In genomic region chr8:102983220-102983909, GRCm38 (mm10) we compare ENCODE assay signal across 19 mouse cellular contexts.
DNase-seq lines count a peak whose midpoint lies in the region; ATAC-seq lines count a peak whose summit lies in the region.
"Had no signal": no experiment of that assay in that cellular context is flagged by ENCODE, and none has a peak within 500 bp of the region (broad histone marks: within the 10 kb centered on the region; RNA-seq: fewer than 3 reads in every experiment).

No protein-coding gene starts in this region.

- H3K4me3 ChIP-seq in kidney, embryonic 15.5 days (replicated peaks) = no peak overlapping the region
- no peak overlapping the region for H3K4me3 ChIP-seq in embryonic facial prominence, embryonic 14.5 days (ENCODE audit: low read depth, low read length)
- H3K4me3 ChIP-seq in limb, embryonic 15.5 days = no peak overlapping the region
- H3K4me3 ChIP-seq: midbrain, embryonic 15.5 days had no signal

- no peaks in the 10 kb centered on the region for H3K36me3 ChIP-seq in kidney, embryonic 15.5 days
- H3K36me3 ChIP-seq in embryonic facial prominence, embryonic 14.5 days (ENCODE audit: control insufficient read depth, insufficient read depth, low read length) = no peaks in the 10 kb centered on the region
- H3K36me3 ChIP-seq in limb, embryonic 15.5 days = no peaks in the 10 kb centered on the region
- H3K36me3 ChIP-seq: G1E; midbrain, embryonic 15.5 days had no signal

- no peak for DNase-seq in kidney, postnatal 36 days
- peak; percentile 71 for DNase-seq in embryo, embryonic 10.5 days (ENCODE audit: low spot score)
- peak; percentile 78 for DNase-seq in embryonic facial prominence, embryonic 14.5 days (ENCODE audit: low spot score)
- DNase-seq in cerebellum, adult 11 months = no peak
- no peak for DNase-seq in cerebellum, adult 9-11 months
- DNase-seq: adrenal gland, adult 8-10 months; cerebellum, adult 8-10 months; gastrocnemius, postnatal 25 days; kidney, postnatal 4 days; liver; lung, adult 2 months; right cerebral cortex, postnatal 14 days; thymus, postnatal 4 days had no signal

- 29% methylated on average over 3 of the region's 3 CpGs for WGBS in kidney, embryonic 15.5 days
- WGBS in embryonic facial prominence, embryonic 14.5 days = 28% methylated on average over 3 of the region's 3 CpGs
- 21% methylated on average over 3 of the region's 3 CpGs for WGBS in limb, embryonic 15.5 days

- no peaks in the 10 kb centered on the region for H3K27me3 ChIP-seq in kidney, embryonic 15.5 days
- no peaks in the 10 kb centered on the region for H3K27me3 ChIP-seq in embryonic facial prominence, embryonic 14.5 days (replicated peaks; ENCODE audit: control insufficient read depth, insufficient read depth, low read length)
- H3K27me3 ChIP-seq in limb, embryonic 15.5 days = no peaks in the 10 kb centered on the region
- H3K27me3 ChIP-seq: midbrain, embryonic 15.5 days had no signal

- 0 out of 2 replicates have a peak overlapping the region, but pooled peaks have one; percentile 51 for H3K27ac ChIP-seq in kidney, embryonic 15.5 days
- H3K27ac ChIP-seq in embryonic facial prominence, embryonic 14.5 days (replicated peaks; ENCODE audit: low read depth, low read length) = peak overlapping the region; percentile 61; the same call in 1 of the 2 replicates
- H3K27ac ChIP-seq in limb, embryonic 15.5 days = peak overlapping the region; percentile 64
- H3K27ac ChIP-seq: macrophage; midbrain, embryonic 15.5 days had no signal

- H3K9ac ChIP-seq in kidney, embryonic 15.5 days = no peak overlapping the region
- no peak overlapping the region for H3K9ac ChIP-seq in embryonic facial prominence, embryonic 14.5 days (ENCODE audit: low read depth, low read length)
- H3K9ac ChIP-seq in limb, embryonic 15.5 days = no peak overlapping the region
- H3K9ac ChIP-seq: midbrain, embryonic 15.5 days had no signal

- ATAC-seq in kidney, embryonic 15.5 days (replicated peaks; ENCODE audit: low FRiP score) = 0 out of 2 replicates have a peak, but pooled peaks have one; percentile 44
- ATAC-seq in embryonic facial prominence, embryonic 14.5 days (ENCODE audit: low read depth) = peak; percentile 42; the same call in 1 of the 2 replicates
- no peak for ATAC-seq in limb, embryonic 15.5 days (ENCODE audit: insufficient number of reproducible peaks, low FRiP score, low TSS enrichment, low read depth)
- ATAC-seq: midbrain, embryonic 15.5 days had no signal

- H3K4me2 ChIP-seq in kidney, embryonic 15.5 days = no peak overlapping the region
- H3K4me2 ChIP-seq in embryonic facial prominence, embryonic 14.5 days (ENCODE audit: low read depth, low read length) = no peak overlapping the region
- H3K4me2 ChIP-seq in limb, embryonic 15.5 days = no peak overlapping the region
- H3K4me2 ChIP-seq: heart, embryonic 11.5 days; midbrain, embryonic 15.5 days had no signal

- peaks cover 17% of the 10 kb centered on the region for H3K4me1 ChIP-seq in kidney, embryonic 15.5 days
- H3K4me1 ChIP-seq in embryonic facial prominence, embryonic 14.5 days (ENCODE audit: control insufficient read depth, insufficient read depth, low read length) = peaks cover 19% of the 10 kb centered on the region
- peaks cover 16% of the 10 kb centered on the region for H3K4me1 ChIP-seq in limb, embryonic 15.5 days

- H3K9me3 ChIP-seq in kidney, embryonic 15.5 days (replicated peaks) = no peaks in the 10 kb centered on the region
- H3K9me3 ChIP-seq in embryonic facial prominence, embryonic 14.5 days (ENCODE audit: control insufficient read depth, low read length) = no peaks in the 10 kb centered on the region
- no peaks in the 10 kb centered on the region for H3K9me3 ChIP-seq in limb, embryonic 15.5 days
- H3K9me3 ChIP-seq: midbrain, embryonic 15.5 days had no signal

Comparison
In these comparisons a context has a peak if more than half of its experiments do, and no peak if none do; other contexts are left out.
1. DNase-seq: peak in embryo, embryonic 10.5 days (single experiment) and embryonic facial prominence, embryonic 14.5 days (single experiment); none in kidney, postnatal 36 days (0 of 2), cerebellum, adult 11 months (single experiment) and cerebellum, adult 9-11 months (single experiment).
2. Peak in every context shown above with its lines, with median percentiles within 50 percentile points of each other: H3K27ac ChIP-seq.